20 mouse cellular contexts compared by ENCODE assay signal in genomic region chr6:142191962-142192361, GRCm38 (mm10). TPM values are rescaled to one million over a fixed set of nuclear protein-coding genes. Genes with fewer than 3 reads are reported as not detected.
"Had no signal": no experiment of that assay in that cellular context is flagged by ENCODE, and none has a peak within 500 bp of the region (broad histone marks: within the 10 kb centered on the region; RNA-seq: fewer than 3 reads in every experiment).

No protein-coding gene starts in this region.

- DNase-seq: left cerebral cortex, postnatal 4 days; lung, embryonic 14.5 days; lung, postnatal 10 days; lung, postnatal 4 days; thymus, adult 2 months; thymus, postnatal 25 days had no signal

- H3K27me3 ChIP-seq: kidney, embryonic 15.5 days; limb, embryonic 13.5 days; liver, embryonic 15.5 days; megakaryocyte, embryonic 14.5 days; midbrain, embryonic 15.5 days; neural tube, embryonic 12.5 days; stomach, embryonic 15.5 days had no signal

- H3K9me3 ChIP-seq: kidney, embryonic 15.5 days; limb, embryonic 13.5 days; liver, embryonic 15.5 days; megakaryocyte, embryonic 14.5 days; midbrain, embryonic 15.5 days; neural tube, embryonic 12.5 days; stomach, embryonic 15.5 days had no signal

- H3K4me1 ChIP-seq: kidney, embryonic 15.5 days; limb, embryonic 13.5 days; liver, embryonic 15.5 days; midbrain, embryonic 15.5 days; neural tube, embryonic 12.5 days; stomach, embryonic 15.5 days had no signal

- H3K36me3 ChIP-seq: kidney, embryonic 15.5 days; limb, embryonic 13.5 days; liver, embryonic 15.5 days; midbrain, embryonic 15.5 days; neural tube, embryonic 12.5 days; stomach, embryonic 15.5 days had no signal

- H3K9ac ChIP-seq: kidney, embryonic 15.5 days; limb, embryonic 13.5 days; liver, embryonic 15.5 days; lung, embryonic 14.5 days; midbrain, embryonic 15.5 days; neural tube, embryonic 12.5 days; stomach, embryonic 15.5 days had no signal

- H3K27ac ChIP-seq: kidney, embryonic 15.5 days; limb, embryonic 13.5 days; liver, embryonic 15.5 days; midbrain, embryonic 15.5 days; neural tube, embryonic 12.5 days; stomach, embryonic 15.5 days had no signal

- H3K4me3 ChIP-seq: kidney, embryonic 15.5 days; limb, embryonic 13.5 days; liver, embryonic 15.5 days; megakaryocyte, embryonic 14.5 days; midbrain, embryonic 15.5 days; neural tube, embryonic 12.5 days; stomach, embryonic 15.5 days had no signal

- ATAC-seq: intestine, embryonic 16.5 days; midbrain, embryonic 15.5 days had no signal

- H3K4me2 ChIP-seq: kidney, embryonic 15.5 days; limb, embryonic 13.5 days; liver, embryonic 15.5 days; lung, embryonic 14.5 days; midbrain, embryonic 11.5 days; midbrain, embryonic 15.5 days; neural tube, embryonic 12.5 days; stomach, embryonic 15.5 days had no signal

RNA-seq across cellular contexts. Expression of gene Slco1a6, which starts 16.4 kb away (rescaled TPM):
- total RNA-seq: liver, adult 2 months; monocyte, adult 5-6 weeks had no signal
- polyA plus RNA-seq: intestine, embryonic 16.5 days; large intestine, adult 2 months; limb, embryonic 13.5 days; liver, adult 2 months; liver, embryonic 15.5 days; lung, embryonic 14.5 days; midbrain, embryonic 11.5 days; neural tube, embryonic 12.5 days; spleen, adult 2 months; stomach, embryonic 15.5 days; thymus, adult 2 months; urinary bladder, adult 2 months had no signal
